In the genomic region with DNA sequence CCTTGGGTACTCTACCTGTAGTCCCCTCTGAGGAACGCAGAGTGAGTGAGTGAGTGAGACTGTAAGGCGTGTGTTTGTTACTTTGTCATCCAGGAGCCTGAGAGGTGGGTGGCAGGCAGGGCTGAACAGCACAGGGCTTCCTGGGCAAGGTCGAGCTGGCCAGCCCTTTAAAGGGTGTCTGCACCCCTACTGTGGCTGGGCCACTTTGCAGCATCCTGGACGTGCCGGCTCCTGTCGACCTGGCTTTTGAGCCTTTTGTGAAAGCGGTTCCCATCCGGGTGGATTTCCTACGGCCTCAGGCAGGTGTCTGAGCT, we compare ENCODE assay signal across 8 mouse cellular contexts. TPM values are rescaled to one million over a fixed set of nuclear protein-coding genes. Genes with fewer than 3 reads are reported as not detected.
DNase-seq lines count a peak whose midpoint lies in the region; ATAC-seq and TF ChIP-seq lines count a peak whose summit lies in the region.

No protein-coding gene starts in this region.

- no peaks in the 10 kb centered on the region for H3K27me3 ChIP-seq in lung, embryonic 16.5 days (ENCODE audit: control insufficient read depth, insufficient read depth, low read depth, low read length)
- no peaks in the 10 kb centered on the region for H3K27me3 ChIP-seq in limb, embryonic 12.5 days
- no peaks in the 10 kb centered on the region for H3K27me3 ChIP-seq in neural tube, embryonic 12.5 days (replicated peaks)

- H3K9ac ChIP-seq in lung, embryonic 16.5 days (ENCODE audit: low read length), result peak overlapping the region; percentile 56
- no peak overlapping the region for H3K9ac ChIP-seq in limb, embryonic 12.5 days (replicated peaks)
- H3K9ac ChIP-seq in neural tube, embryonic 12.5 days, result no peak overlapping the region

- H3K36me3 ChIP-seq in lung, embryonic 16.5 days (ENCODE audit: control insufficient read depth, insufficient read depth, low read length), result no peaks in the 10 kb centered on the region; the same call in 1 of the 2 replicates
- H3K36me3 ChIP-seq in limb, embryonic 12.5 days, result peaks cover 17% of the 10 kb centered on the region; the same call in 1 of the 2 replicates
- no peaks in the 10 kb centered on the region for H3K36me3 ChIP-seq in neural tube, embryonic 12.5 days

- H3K9me3 ChIP-seq in lung, embryonic 16.5 days (ENCODE audit: control insufficient read depth, low read length), result no peaks in the 10 kb centered on the region
- no peaks in the 10 kb centered on the region for H3K9me3 ChIP-seq in limb, embryonic 12.5 days
- no peaks in the 10 kb centered on the region for H3K9me3 ChIP-seq in neural tube, embryonic 12.5 days

- peak overlapping the region; percentile 28 for H3K4me3 ChIP-seq in lung, embryonic 16.5 days (ENCODE audit: low read length)
- no peak overlapping the region for H3K4me3 ChIP-seq in embryonic fibroblast, embryonic 13.5 days (ENCODE audit: insufficient read depth, low read length)
- H3K4me3 ChIP-seq in limb, embryonic 12.5 days (replicated peaks), result peak overlapping the region; percentile 9
- no peak overlapping the region for H3K4me3 ChIP-seq in neural tube, embryonic 12.5 days

- TF ChIP-seq CTCF in embryonic fibroblast, embryonic 13.5 days (IDR thresholded peaks at IDR 0.05; ENCODE audit: borderline replicate concordance, insufficient read depth, low read length), result no peak

- DNase-seq in lung, postnatal 36 days, result no peak
- DNase-seq in cerebellum, adult 11-12 months, result no peak
- DNase-seq in cerebellum, postnatal 14 days, result no peak
- DNase-seq in embryo, embryonic 9.5 days (ENCODE audit: extremely low spot score), result no peak

- WGBS in lung, embryonic 16.5 days, result 6% methylated on average over 9 of the region's 9 CpGs
- whole genome bisulfite sequencing in limb, embryonic 12.5 days, result 2% methylated on average over 9 of the region's 9 CpGs
- WGBS in neural tube, embryonic 12.5 days, result 4% methylated on average over 9 of the region's 9 CpGs

- TF ChIP-seq POLR2A in embryonic fibroblast, embryonic 13.5 days (IDR thresholded peaks at IDR 0.05; ENCODE audit: low read depth, low read length), result no peak

- H3K4me2 ChIP-seq in lung, embryonic 16.5 days (ENCODE audit: low read depth, low read length), result peak overlapping the region; percentile 47
- H3K4me2 ChIP-seq in limb, embryonic 12.5 days, result peak overlapping the region; percentile 45
- peak overlapping the region; percentile 26 for H3K4me2 ChIP-seq in neural tube, embryonic 12.5 days (replicated peaks)

- peak overlapping the region; percentile 71 for H3K27ac ChIP-seq in lung, embryonic 16.5 days (ENCODE audit: low read length)
- H3K27ac ChIP-seq in embryonic fibroblast, embryonic 13.5 days (ENCODE audit: insufficient read depth, low read length), result 0 out of 2 replicates have a peak overlapping the region, but pooled peaks have one; percentile 30
- H3K27ac ChIP-seq in limb, embryonic 12.5 days, result peak overlapping the region; percentile 98
- H3K27ac ChIP-seq in neural tube, embryonic 12.5 days, result no peak overlapping the region

- ATAC-seq in lung, embryonic 16.5 days (ENCODE audit: low read depth), result no peak
- no peak; the same call in 1 of the 2 replicates for ATAC-seq in limb, embryonic 12.5 days (ENCODE audit: insufficient number of reproducible peaks, insufficient read depth, low FRiP score, low TSS enrichment, low read depth)
- ATAC-seq in neural tube, embryonic 12.5 days (ENCODE audit: low FRiP score, low read depth), result no peak

- peaks cover 29% of the 10 kb centered on the region for H3K4me1 ChIP-seq in lung, embryonic 16.5 days (replicated peaks; ENCODE audit: control insufficient read depth, insufficient read depth, low read length)
- peaks cover 4% of the 10 kb centered on the region; the same call in 1 of the 2 replicates for H3K4me1 ChIP-seq in embryonic fibroblast, embryonic 13.5 days (ENCODE audit: control insufficient read depth, insufficient read depth, low read length)
- peaks cover 51% of the 10 kb centered on the region for H3K4me1 ChIP-seq in limb, embryonic 12.5 days (replicated peaks)
- H3K4me1 ChIP-seq in neural tube, embryonic 12.5 days, result peaks cover 20% of the 10 kb centered on the region

RNA-seq across cellular contexts. Expression of gene Adnp, which starts 37.2 kb away (rescaled TPM):
- polyA plus RNA-seq in lung, embryonic 16.5 days (2015; fragmentation: Nextera tagmentation; extraction: Ambion mirVana), result 1.3 and 1.8 TPM in 2 replicates
- polyA plus RNA-seq in embryonic fibroblast, embryonic 13.5 days (2011; ENCODE audit: insufficient read length, low read depth, missing spikeins), result 50.8 and 80.9 TPM in 2 replicates
- 6.1 and 26.0 TPM in 2 replicates for polyA plus RNA-seq in limb, embryonic 12.5 days (2016; fragmentation: Nextera tagmentation; extraction: Ambion mirVana)
- polyA plus RNA-seq in neural tube, embryonic 12.5 days (2016; fragmentation: Nextera tagmentation; extraction: Ambion mirVana), result 24.4 and 32.1 TPM in 2 replicates

Comparison
In these comparisons a context has a peak if more than half of its experiments do, and no peak if none do; other contexts are left out.
1. H3K4me3 ChIP-seq: peak in lung, embryonic 16.5 days (single experiment) and limb, embryonic 12.5 days (single experiment); none in embryonic fibroblast, embryonic 13.5 days (single experiment) and neural tube, embryonic 12.5 days (single experiment).
2. Peak in every context shown above with its lines, with median percentiles within 50 percentile points of each other: H3K4me2 ChIP-seq.